Mouse (Mus musculus): ENCODE results near the gene Dapk3. TPM values are rescaled to one million over a fixed set of nuclear protein-coding genes. Genes with fewer than 3 reads are reported as not detected.
A peak's percentile ranks its signal among the peaks of the same experiment; 100 is the strongest.

The Dapk3 gene
- total RNA-seq, 2 experiments from 2014 or later, result 77.1 to 78.2 TPM

DNA sequence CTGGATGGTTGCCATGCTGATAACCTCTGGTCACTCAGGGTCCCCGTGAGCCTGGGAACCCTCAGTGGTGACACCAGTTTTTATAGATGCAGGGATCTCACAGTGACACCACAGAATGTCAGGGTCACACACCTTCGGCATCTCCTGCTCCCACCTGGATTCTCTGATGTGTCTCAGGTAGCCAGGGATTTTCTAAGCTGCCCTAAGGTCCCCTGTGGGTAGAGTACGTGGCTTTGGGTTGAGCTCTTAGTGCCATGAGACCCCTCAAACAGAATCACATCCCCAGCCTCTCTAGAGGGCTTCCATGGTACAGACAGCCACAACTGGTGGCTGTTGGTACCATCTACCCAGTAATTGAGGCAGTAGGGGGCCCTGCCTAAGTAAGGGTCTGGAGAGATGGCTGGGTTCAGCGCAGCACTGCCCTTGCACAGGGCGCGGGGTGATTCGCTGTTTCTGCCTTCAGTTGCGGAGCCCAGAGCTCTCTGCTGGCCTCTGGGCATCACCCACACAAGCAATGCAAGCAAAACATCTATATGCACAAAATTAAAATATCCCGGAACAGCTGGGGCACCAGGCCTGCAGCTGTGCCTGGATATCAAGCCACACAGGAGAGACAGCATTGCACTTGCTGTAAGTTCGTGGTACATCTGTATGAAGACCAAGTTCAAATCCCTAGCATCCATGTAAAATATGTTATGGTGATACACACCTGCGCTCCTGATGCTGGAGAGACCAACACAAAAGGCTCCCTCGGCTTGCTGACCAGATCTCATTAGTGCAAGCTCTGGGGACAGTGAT is 53.9 kb downstream of the Dapk3 start:
- no peak for DNase-seq

DNA sequence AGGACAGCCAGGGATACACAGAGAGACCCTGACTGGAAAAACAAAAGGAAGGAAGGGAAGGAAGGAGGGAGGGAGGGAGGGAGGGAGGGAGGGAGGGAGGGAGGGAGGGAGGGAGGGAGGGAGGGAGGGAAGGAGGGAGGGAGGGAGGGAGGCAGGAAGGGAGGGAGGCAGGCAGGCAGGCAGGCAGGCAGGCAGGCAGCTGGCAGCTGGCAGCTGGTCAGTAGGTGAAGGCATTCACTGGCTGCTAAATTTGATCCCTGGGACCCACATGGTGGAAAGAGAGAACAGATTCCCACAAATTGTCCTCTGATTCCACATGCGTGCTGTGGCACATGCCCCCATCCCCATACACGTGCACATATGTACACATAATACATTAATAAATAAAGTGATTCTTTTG is 55.8 kb downstream of the Dapk3 start:
- no peak for DNase-seq

DNA sequence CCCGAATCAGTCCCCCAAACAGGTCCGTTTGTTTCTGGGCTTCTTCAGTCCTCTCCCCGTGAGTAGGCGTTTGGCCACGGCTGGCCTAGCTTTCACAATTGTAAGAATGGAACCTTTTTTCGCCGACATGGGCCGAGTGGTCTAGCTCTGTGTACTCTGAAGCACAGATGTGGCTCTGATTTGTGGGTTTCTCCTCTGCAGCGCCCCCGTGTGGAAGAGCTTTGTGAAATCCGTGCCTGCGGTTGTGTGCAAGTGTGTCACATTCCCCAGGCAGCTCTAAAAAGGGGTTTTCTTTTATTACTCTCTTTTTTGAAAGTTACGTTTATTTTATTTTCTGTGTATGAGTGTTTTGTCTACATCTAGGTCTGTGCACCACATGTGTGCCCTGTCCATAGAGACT is 58.1 kb downstream of the Dapk3 start:
- DNase-seq, result peak; percentile 59 to 72

DNA sequence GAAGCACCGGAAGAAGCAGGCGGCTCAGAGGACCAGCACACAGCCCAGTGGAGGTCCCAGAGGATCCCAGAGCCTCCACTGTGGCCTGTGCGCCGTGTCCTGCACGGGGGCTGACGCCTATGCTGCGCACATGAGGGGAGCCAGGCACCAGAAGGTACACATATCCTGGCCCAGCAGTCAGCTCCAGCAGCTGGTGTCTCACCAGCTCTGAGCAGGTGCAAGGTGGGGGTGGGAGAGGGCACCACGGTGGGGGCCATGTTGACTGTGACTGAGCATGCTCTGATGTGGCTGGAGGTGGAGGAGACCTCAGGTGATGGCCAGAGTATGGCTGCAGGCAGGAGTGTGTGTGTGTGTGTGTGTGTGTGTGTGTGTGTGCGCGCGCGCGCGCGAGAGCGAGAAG is 59.2 kb downstream of the Dapk3 start:
- no peak for DNase-seq

Other genes starting within 250 kb of the Dapk3 start
- 1 to 10 TPM; 6.4 to 6.7 TPM for gene Gng7, start 168.1 kb upstream of the Dapk3 start, total RNA-seq (2021)
- 1 to 10 TPM; 1.2 to 1.5 TPM for gene Diras1, start 157.3 kb upstream of the Dapk3 start, total RNA-seq (2021)
- 10 to 100 TPM; 33.2 to 68.5 TPM for gene Slc39a3, start 145.6 kb upstream of the Dapk3 start, total RNA-seq (2021)
- 100 to 1,000 TPM; 223 to 227 TPM for gene Sgta, start 122.8 kb upstream of the Dapk3 start, total RNA-seq (2021)
- gene Thop1, start 113.0 kb upstream of the Dapk3 start, total RNA-seq (2021), result 10 to 100 TPM; 51.5 to 56.6 TPM
- 1 to 10 TPM in 1 of 2 experiments, under 1 TPM in 1; 0.36 to 2.1 TPM for gene Creb3l3, start 84.1 kb upstream of the Dapk3 start, total RNA-seq (2021)
- 100 to 1,000 TPM; 178 to 186 TPM for gene Map2k2, start 77.1 kb upstream of the Dapk3 start, total RNA-seq (2021)
- gene Zbtb7a, start 47.8 kb upstream of the Dapk3 start, total RNA-seq (2021), result 10 to 100 TPM; 69.9 to 84.0 TPM
- 10 to 100 TPM; 26.7 to 28.2 TPM for gene Pias4, start 15.1 kb upstream of the Dapk3 start, total RNA-seq (2021)
- gene Eef2, start 6.4 kb upstream of the Dapk3 start, total RNA-seq (2021), result 1,000 to 10,000 TPM; 1,540 to 1,602 TPM
- gene 4930442H23Rik, start 844 bp downstream of the Dapk3 start, total RNA-seq (2021), result not detected
- not detected for gene Nmrk2, start 19.0 kb downstream of the Dapk3 start, total RNA-seq (2021)
- 1 to 10 TPM; 1.5 to 2.6 TPM for gene Atcay, start 47.8 kb downstream of the Dapk3 start, total RNA-seq (2021)
- gene Zfr2, start 50.1 kb downstream of the Dapk3 start, total RNA-seq (2021), result 10 to 100 TPM in 1 of 2 experiments, 1 to 10 TPM in 1; 9.2 to 14.2 TPM
- under 1 TPM; 0.36 to 0.86 TPM for gene Matk, start 69.9 kb downstream of the Dapk3 start, total RNA-seq (2021)
- gene Mrpl54, start 83.9 kb downstream of the Dapk3 start, total RNA-seq (2021), result 100 to 1,000 TPM; 121 to 141 TPM
- 100 to 1,000 TPM in 1 of 2 experiments, 10 to 100 TPM in 1; 78.8 to 109 TPM for gene Apba3, start 84.0 kb downstream of the Dapk3 start, total RNA-seq (2021)
- under 1 TPM; 0.23 to 0.26 TPM for gene Tjp3, start 108.6 kb downstream of the Dapk3 start, total RNA-seq (2021)
- gene Pip5k1c, start 110.0 kb downstream of the Dapk3 start, total RNA-seq (2021), result 10 to 100 TPM; 37.2 to 40.9 TPM
- 10 to 100 TPM; 37.9 to 39.1 TPM for gene Cactin, start 138.1 kb downstream of the Dapk3 start, total RNA-seq (2021)
- 10 to 100 TPM; 53.2 to 53.9 TPM for gene Tbxa2r, start 145.7 kb downstream of the Dapk3 start, total RNA-seq (2021)
- gene Gipc3, start 160.3 kb downstream of the Dapk3 start, total RNA-seq (2021), result 1 to 10 TPM; 3.5 to 7.7 TPM
- gene Hmg20b, start 167.5 kb downstream of the Dapk3 start, total RNA-seq (2021), result 10 to 100 TPM; 88.9 to 92.3 TPM
- 10 to 100 TPM; 16.7 to 22.7 TPM for gene Mfsd12, start 174.5 kb downstream of the Dapk3 start, total RNA-seq (2021)
- 1 to 10 TPM; 1.0 to 3.1 TPM for gene 4930404N11Rik, start 182.8 kb downstream of the Dapk3 start, total RNA-seq (2021)
- 10 to 100 TPM; 37.8 to 49.0 TPM for gene Fzr1, start 195.5 kb downstream of the Dapk3 start, total RNA-seq (2021)
- gene Dohh, start 201.4 kb downstream of the Dapk3 start, total RNA-seq (2021), result 10 to 100 TPM; 48.9 to 54.0 TPM
- 1 to 10 TPM; 1.1 to 1.7 TPM for gene Gm48551, start 201.5 kb downstream of the Dapk3 start, total RNA-seq (2021)
- 1 to 10 TPM in 1 of 2 experiments, not detected in 1; 1.5 TPM for gene Gm48552, start 206.0 kb downstream of the Dapk3 start, total RNA-seq (2021)
- 1 to 10 TPM; 1.2 to 1.6 TPM for gene Smim24, start 210.0 kb downstream of the Dapk3 start, total RNA-seq (2021)

Data from adrenal gland, postnatal 36 days (tissue).